Mouse (Mus musculus) liver, embryonic 12.5 days (tissue): ENCODE measurements around the gene Xpnpep1. TPM values are rescaled to one million over a fixed set of nuclear protein-coding genes. Genes with fewer than 3 reads are reported as not detected.

ENCODE experiments used
- ATAC-seq: fragments of 200-750 bp; cut with Nextera tagmentation; 2 replicates; pipeline ENCODE4 v1.8.0; 2017; ENCODE audit warnings: moderate number of reproducible peaks, mild to moderate bottlenecking, moderate library complexity
- H3K27ac ChIP-seq: fragments of 300-500 bp; sonication (generic); 2 replicates; pipeline ENCODE4 v1.5.1; 2016; ENCODE audit warnings: mild to moderate bottlenecking
- H3K27me3 ChIP-seq: fragments of 300-500 bp; sonication (generic); replicated peaks from 2 replicates; pipeline ENCODE4 v1.6.1; 2016; ENCODE audit warnings: mild to moderate bottlenecking, moderate library complexity
- H3K36me3 ChIP-seq: fragments of 300-500 bp; sonication (generic); 2 replicates; pipeline ENCODE4 v1.6.1; 2016; ENCODE audit warnings: mild to moderate bottlenecking, moderate library complexity
- H3K4me1 ChIP-seq: fragments of 300-500 bp; sonication (generic); 2 replicates; pipeline ENCODE4 v1.6.1; 2016
- H3K4me2 ChIP-seq: fragments of 300-500 bp; sonication (generic); 2 replicates; pipeline ENCODE4 v1.6.1; 2016; ENCODE audit warnings: mild to moderate bottlenecking, moderate library complexity
- H3K4me3 ChIP-seq: fragments of 300-500 bp; sonication (generic); 2 replicates; pipeline ENCODE4 v1.5.1; 2016; ENCODE audit warnings: mild to moderate bottlenecking, moderate library complexity
- H3K9ac ChIP-seq: fragments of 300-500 bp; sonication (generic); 2 replicates; pipeline ENCODE4 v1.6.1; 2016; ENCODE audit warnings: mild to moderate bottlenecking, moderate library complexity
- H3K9me3 ChIP-seq: fragments of 300-500 bp; sonication (generic); replicated peaks from 2 replicates; pipeline ENCODE4 v1.6.1; 2016; ENCODE audit warnings: mild to moderate bottlenecking, moderate library complexity
- WGBS: fragments of 180-500 bp; shearing (Covaris S2); methylation state at CpG from one replicate; pipeline ENCODE4 v1.1.7; 2016; ENCODE audit not compliant: insufficient replicate concordance; 5-methylcytosine and 5-hydroxymethylcytosine counted together
- microRNA-seq: library from miRNA; unstranded; fragments of <30 nt; microRNA quantifications from one replicate; pipeline ENCODE4, GENCODE M21; 2017
- polyA plus RNA-seq: library from polyadenylated mRNA; unstranded; fragments of >200 nt; fragmentation: Nextera tagmentation; extraction: Ambion mirVana; gene quantifications from 2 replicates; pipeline ENCODE4 v1.2.1, GENCODE M21; 2016

Xpnpep1 gene
- polyA plus RNA-seq, 1 experiment from 2014 or later: 133 TPM

GRCm38 (mm10) chr19:52922678-52923495, 117.1 kb downstream of the Xpnpep1 start:
- Histone ChIP-seq H3K9ac (no peak overlapping the region), H3K4me1 (no peaks in the 10 kb centered on the region), H3K9me3 (no peaks in the 10 kb centered on the region), H3K4me2 (peak overlapping the region; percentile 47), H3K36me3 (no peaks in the 10 kb centered on the region), H3K27ac (no peak overlapping the region), H3K4me3 (no peak overlapping the region), H3K27me3 (no peaks in the 10 kb centered on the region)
- ATAC-seq: no peak
- 16% methylated on average over 25 of the region's 25 CpGs for WGBS

GRCm38 (mm10) chr19:52904182-52904581, 135.8 kb downstream of the Xpnpep1 start:
- Histone ChIP-seq H3K36me3 (no peaks in the 10 kb centered on the region), H3K27ac (no peak overlapping the region), H3K9me3 (0 out of 2 replicates have a peak, but pooled peaks cover 2% of the 10 kb centered on the region), H3K4me1 (no peaks in the 10 kb centered on the region), H3K4me3 (no peak overlapping the region), H3K9ac (no peak overlapping the region), H3K4me2 (no peak overlapping the region), H3K27me3 (no peaks in the 10 kb centered on the region)
- WGBS: 13% methylated on average over 2 of the region's 2 CpGs
- no peak for ATAC-seq

GRCm38 (mm10) chr19:52891807-52892442, 148.1 kb downstream of the Xpnpep1 start:
- Histone ChIP-seq H3K4me1 (no peaks in the 10 kb centered on the region), H3K27me3 (no peaks in the 10 kb centered on the region), H3K27ac (no peak overlapping the region), H3K4me2 (no peak overlapping the region), H3K36me3 (no peaks in the 10 kb centered on the region), H3K4me3 (no peak overlapping the region), H3K9ac (no peak overlapping the region), H3K9me3 (no peaks in the 10 kb centered on the region)
- 42% methylated on average over 5 of the region's 5 CpGs for WGBS
- ATAC-seq: no peak

Small RNAs within 50 kb of the gene (microRNA-seq; reads per million reads assigned to microRNA genes)
- gene Mir6407: not detected

Other genes with a start within 250 kb of the Xpnpep1 start
- 42.1 and 42.2 TPM in 2 replicates for gene Add3, start 100.2 kb upstream of the Xpnpep1 start, polyA plus RNA-seq